Mouse (Mus musculus) gastrocnemius, adult 2 months (tissue): Measurements from ENCODE around the gene Upb1. TPM values are rescaled to one million over a fixed set of nuclear protein-coding genes. Genes with fewer than 3 reads are reported as not detected.
"Not testable (repeated sequence)": the region's sequence is repeated elsewhere in the genome, so short reads cannot be mapped to it uniquely, and the experiment has no call there.

Source experiments
- DNase-seq: peaks from one replicate; pipeline ENCODE4 v3.0.0; 2022
- H3K27ac ChIP-seq: fragments of 200-600 bp; 2 replicates; pipeline ENCODE4 v1.8.1; 2022; ENCODE audit warnings: mild to moderate bottlenecking
- H3K4me3 ChIP-seq: fragments of 200-600 bp; 2 replicates; pipeline ENCODE4 v1.8.1; 2022; ENCODE audit warnings: mild to moderate bottlenecking, moderate library complexity
- CTCF ChIP-seq: fragments of 200-600 bp; IDR thresholded peaks from 2 replicates; pipeline ENCODE4 v1.8.1; 2022; ENCODE audit warnings: antibody characterized with exemption, mild to moderate bottlenecking, moderate library complexity
- intact Hi-C: fragments of 180-260 bp; cut with DNase I; formaldehyde crosslinking; loops from one replicate; pipeline ENCODE4 v1.15.1; 2025
- total RNA-seq, 2 experiments: library from RNA; stranded (reverse); gene quantifications; 2 replicates each; pipeline ENCODE4 v1.2.3; 2021

The Upb1 gene
- total RNA-seq, 2 experiments from 2014 or later: not detected

GRCm38 (mm10) chr10:75406755-75407154 lies 5.8 kb downstream of the Upb1 start:
- H3K4me3 ChIP-seq: peak overlapping the region; percentile 52
- TF ChIP-seq CTCF: no peak
- peak; percentile 64 for DNase-seq
- intact Hi-C loops: no loop called here
- H3K27ac ChIP-seq: no peak overlapping the region

- H3K27ac ChIP-seq: no peak overlapping the region
- no peak for TF ChIP-seq CTCF
- intact Hi-C loops: no loop called here
- no peak overlapping the region for H3K4me3 ChIP-seq
- DNase-seq: no peak
Observed at GRCm38 (mm10) chr10:75407741-75408140, 6.8 kb downstream of the Upb1 start.

GRCm38 (mm10) chr10:75411343-75412113 lies 10.6 kb downstream of the Upb1 start:
- H3K27ac ChIP-seq, H3K4me3 ChIP-seq, DNase-seq, intact Hi-C loops: not testable (repeated sequence)

GRCm38 (mm10) chr10:75412114-75413103 lies 11.5 kb downstream of the Upb1 start:
- DNase-seq: no peak
- H3K27ac ChIP-seq: no peak overlapping the region
- intact Hi-C loops: no loop called here
- H3K4me3 ChIP-seq: no peak overlapping the region
- TF ChIP-seq CTCF: no peak

- no peak overlapping the region for H3K4me3 ChIP-seq
- intact Hi-C loops: no loop called here
- H3K27ac ChIP-seq: no peak overlapping the region
- no peak for DNase-seq
- no peak for TF ChIP-seq CTCF
Observed at GRCm38 (mm10) chr10:75414925-75415324, 14.0 kb downstream of the Upb1 start.

- H3K4me3 ChIP-seq: no peak overlapping the region
- intact Hi-C loops: no loop called here
- peak; percentile 22 for TF ChIP-seq CTCF
- no peak for DNase-seq
- H3K27ac ChIP-seq: no peak overlapping the region
Observed at GRCm38 (mm10) chr10:75417363-75418042, 16.6 kb downstream of the Upb1 start.

- no peak for TF ChIP-seq CTCF
- no peak overlapping the region for H3K4me3 ChIP-seq
- no peak for DNase-seq
- no peak overlapping the region for H3K27ac ChIP-seq
- intact Hi-C loops: no loop called here
Observed at GRCm38 (mm10) chr10:75418747-75419146, 17.8 kb downstream of the Upb1 start.

GRCm38 (mm10) chr10:75424498-75424901 lies 23.6 kb downstream of the Upb1 start:
- no peak for TF ChIP-seq CTCF
- intact Hi-C loops: no loop called here
- Histone ChIP-seq H3K27ac (peak overlapping the region; percentile 46; the same call in 1 of the 2 replicates), H3K4me3 (no peak overlapping the region)
- no peak for DNase-seq

GRCm38 (mm10) chr10:75428049-75429003 lies 27.4 kb downstream of the Upb1 start:
- no peak for TF ChIP-seq CTCF
- no peak for DNase-seq
- intact Hi-C loops: no loop called here
- Histone ChIP-seq H3K4me3 (no peak overlapping the region), H3K27ac (no peak overlapping the region)

- H3K4me3 ChIP-seq: no peak overlapping the region
- no peak overlapping the region for H3K27ac ChIP-seq
- no peak for TF ChIP-seq CTCF
- intact Hi-C loops: no loop called here
- no peak for DNase-seq
Observed at GRCm38 (mm10) chr10:75429004-75429380, 28.1 kb downstream of the Upb1 start.

GRCm38 (mm10) chr10:75429522-75430146 lies 28.7 kb downstream of the Upb1 start:
- intact Hi-C loops: no loop called here
- H3K27ac ChIP-seq: no peak overlapping the region
- no peak overlapping the region for H3K4me3 ChIP-seq
- DNase-seq: no peak
- TF ChIP-seq CTCF: no peak
